Mouse (Mus musculus) skeletal muscle tissue, adult 2 months (tissue): ENCODE measurements around the gene Utp11.
A peak's percentile ranks its signal among the peaks of the same experiment; 100 is the strongest.

Source experiments
- DNase-seq: peaks from one replicate; pipeline ENCODE4 v3.0.0-alpha.2; 2012; ENCODE audit warnings: low read depth, low spot score

The Utp11 gene

GRCm38 (mm10) chr4:124704797-124705474, 11.5 kb upstream of the Utp11 start:
- DNase-seq, result no peak

GRCm38 (mm10) chr4:124703881-124704796, 10.7 kb upstream of the Utp11 start:
- DNase-seq, result no peak

- DNase-seq, result peak; percentile 81
These were observed 10.0 kb upstream of the Utp11 start for GRCm38 (mm10) chr4:124703406-124703805.

- DNase-seq, result peak; percentile 80
These were observed 8.5 kb upstream of the Utp11 start for GRCm38 (mm10) chr4:124701916-124702315.

GRCm38 (mm10) chr4:124701052-124701845, 7.8 kb upstream of the Utp11 start:
- DNase-seq, result peak; percentile 89

GRCm38 (mm10) chr4:124700248-124700971, 7.0 kb upstream of the Utp11 start, which contains the start of gene Fhl3:
Gene Fhl3, plus strand, starts transcription at chr4:124700701.
- peak; percentile 79 for DNase-seq

GRCm38 (mm10) chr4:124699791-124700190, 6.4 kb upstream of the Utp11 start:
- peak; percentile 90 for DNase-seq

GRCm38 (mm10) chr4:124695786-124696516, 2.6 kb upstream of the Utp11 start:
- DNase-seq, result peak; percentile 90

- DNase-seq, result peak; percentile 77
These were observed 1.2 kb upstream of the Utp11 start for GRCm38 (mm10) chr4:124694572-124694971.

- DNase-seq, result no peak
These were observed 961 bp downstream of the Utp11 start for GRCm38 (mm10) chr4:124692416-124692861.

- DNase-seq, result no peak
These were observed 1.9 kb downstream of the Utp11 start for GRCm38 (mm10) chr4:124691455-124691854.

GRCm38 (mm10) chr4:124685897-124686402, 7.5 kb downstream of the Utp11 start:
- DNase-seq, result no peak

GRCm38 (mm10) chr4:124685453-124685852, 7.9 kb downstream of the Utp11 start:
- DNase-seq, result no peak

GRCm38 (mm10) chr4:124685004-124685403, 8.4 kb downstream of the Utp11 start:
- DNase-seq, result no peak

- DNase-seq, result no peak
These were observed 9.9 kb downstream of the Utp11 start for GRCm38 (mm10) chr4:124683474-124683873.

- DNase-seq, result no peak
These were observed 11.1 kb downstream of the Utp11 start for GRCm38 (mm10) chr4:124682270-124682669.

- DNase-seq, result no peak
These were observed 17.4 kb downstream of the Utp11 start for GRCm38 (mm10) chr4:124675958-124676357.

GRCm38 (mm10) chr4:124675037-124675436, 18.4 kb downstream of the Utp11 start:
- DNase-seq, result peak; percentile 48

GRCm38 (mm10) chr4:124674334-124675032, 18.9 kb downstream of the Utp11 start:
- DNase-seq, result no peak
